Mouse (Mus musculus) liver, embryonic 15.5 days (tissue): ENCODE results near the gene Carns1. TPM values are rescaled to one million over a fixed set of nuclear protein-coding genes. Genes with fewer than 3 reads are reported as not detected.

ENCODE experiments used
- ATAC-seq: fragments of 200-750 bp; cut with Nextera tagmentation; 2 replicates; pipeline ENCODE4 v1.8.0; 2017; ENCODE audit warnings: moderate number of reproducible peaks, mild to moderate bottlenecking, moderate library complexity; ENCODE audit not compliant: insufficient read depth
- H3K27ac ChIP-seq: fragments of 300-500 bp; sonication (generic); replicated peaks from 2 replicates; pipeline ENCODE4 v1.5.1; 2015; ENCODE audit warnings: mild to moderate bottlenecking, inconsistent platforms
- H3K27me3 ChIP-seq: fragments of 300-500 bp; sonication (generic); 2 replicates; pipeline ENCODE4 v1.6.1; 2015; ENCODE audit warnings: mild to moderate bottlenecking, inconsistent platforms
- H3K36me3 ChIP-seq: fragments of 300-500 bp; sonication (generic); replicated peaks from 2 replicates; pipeline ENCODE4 v1.6.1; 2015; ENCODE audit warnings: moderate library complexity, mild to moderate bottlenecking, inconsistent platforms
- H3K4me1 ChIP-seq: fragments of 300-500 bp; sonication (generic); replicated peaks from 2 replicates; pipeline ENCODE4 v1.6.1; 2015; ENCODE audit warnings: inconsistent platforms
- H3K4me2 ChIP-seq: fragments of 300-500 bp; sonication (generic); 2 replicates; pipeline ENCODE4 v1.6.1; 2015; ENCODE audit warnings: moderate library complexity, mild to moderate bottlenecking, inconsistent platforms
- H3K4me3 ChIP-seq: fragments of 300-500 bp; sonication (generic); replicated peaks from 2 replicates; pipeline ENCODE4 v1.5.1; 2015; ENCODE audit warnings: mild to moderate bottlenecking, inconsistent platforms
- H3K9ac ChIP-seq: fragments of 300-500 bp; sonication (generic); 2 replicates; pipeline ENCODE4 v1.6.1; 2015; ENCODE audit warnings: moderate library complexity, mild to moderate bottlenecking, inconsistent platforms
- H3K9me3 ChIP-seq: fragments of 300-500 bp; sonication (generic); replicated peaks from 2 replicates; pipeline ENCODE4 v1.6.1; 2016; ENCODE audit warnings: inconsistent platforms
- WGBS: fragments of 180-500 bp; shearing (Covaris S2); methylation state at CpG from one replicate; pipeline ENCODE4 v1.1.7; 2015; ENCODE audit warnings: mixed read lengths; ENCODE audit not compliant: insufficient replicate concordance; 5-methylcytosine and 5-hydroxymethylcytosine counted together
- polyA plus RNA-seq: library from polyadenylated mRNA; unstranded; fragments of >200 nt; fragmentation: Nextera tagmentation; extraction: Ambion mirVana; gene quantifications from 2 replicates; pipeline ENCODE4 v1.2.1, GENCODE M21; 2015

Carns1 gene
- polyA plus RNA-seq, 1 experiment from 2014 or later: 0.64 TPM

GRCm38 (mm10) chr19:4147782-4148490 is 27.3 kb downstream of the Carns1 start:
- Histone ChIP-seq H3K9ac (peak overlapping the region; percentile 6; the same call in 1 of the 2 replicates), H3K36me3 (peaks cover 28% of the 10 kb centered on the region; the same call in 1 of the 2 replicates), H3K27ac (0 out of 2 replicates have a peak overlapping the region, but pooled peaks have one; percentile 6), H3K4me2 (peak overlapping the region; percentile 85), H3K4me1 (peaks cover 50% of the 10 kb centered on the region), H3K4me3 (peak overlapping the region; percentile 79), H3K27me3 (no peaks in the 10 kb centered on the region), H3K9me3 (no peaks in the 10 kb centered on the region)
- ATAC-seq: peak; percentile 4; the same call in 1 of the 2 replicates
- 40% methylated on average over 9 of the region's 9 CpGs for WGBS

DNA sequence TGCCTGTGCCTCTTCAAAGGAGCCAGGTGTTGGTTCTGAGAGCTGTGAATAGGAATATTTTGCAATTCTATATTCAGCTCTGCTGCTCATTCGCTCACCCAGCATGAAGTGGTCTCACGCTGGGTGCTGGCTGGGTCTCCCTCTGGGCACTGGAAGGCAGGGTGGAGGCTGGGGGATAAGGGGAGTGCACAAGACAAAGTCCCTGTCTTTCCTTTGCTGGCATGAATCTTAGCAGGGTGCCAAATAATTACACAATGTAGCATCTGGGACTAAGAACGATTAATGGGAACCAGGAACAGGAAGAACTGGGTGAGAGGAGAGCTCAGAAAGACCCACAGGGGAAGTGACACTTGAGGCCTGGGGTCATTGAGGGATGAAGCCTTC is 28.3 kb downstream of the Carns1 start:
- peaks cover 5% of the 10 kb centered on the region; the same call in 1 of the 2 replicates for H3K27me3 ChIP-seq
- WGBS: 51% methylated on average over 3 of the region's 3 CpGs
- H3K9ac ChIP-seq: no peak overlapping the region
- H3K36me3 ChIP-seq: peaks cover 20% of the 10 kb centered on the region; the same call in 1 of the 2 replicates
- ATAC-seq: no peak
- no peak overlapping the region for H3K27ac ChIP-seq
- H3K4me1 ChIP-seq: peaks cover 50% of the 10 kb centered on the region
- no peak overlapping the region for H3K4me2 ChIP-seq
- no peaks in the 10 kb centered on the region for H3K9me3 ChIP-seq
- H3K4me3 ChIP-seq: no peak overlapping the region

DNA sequence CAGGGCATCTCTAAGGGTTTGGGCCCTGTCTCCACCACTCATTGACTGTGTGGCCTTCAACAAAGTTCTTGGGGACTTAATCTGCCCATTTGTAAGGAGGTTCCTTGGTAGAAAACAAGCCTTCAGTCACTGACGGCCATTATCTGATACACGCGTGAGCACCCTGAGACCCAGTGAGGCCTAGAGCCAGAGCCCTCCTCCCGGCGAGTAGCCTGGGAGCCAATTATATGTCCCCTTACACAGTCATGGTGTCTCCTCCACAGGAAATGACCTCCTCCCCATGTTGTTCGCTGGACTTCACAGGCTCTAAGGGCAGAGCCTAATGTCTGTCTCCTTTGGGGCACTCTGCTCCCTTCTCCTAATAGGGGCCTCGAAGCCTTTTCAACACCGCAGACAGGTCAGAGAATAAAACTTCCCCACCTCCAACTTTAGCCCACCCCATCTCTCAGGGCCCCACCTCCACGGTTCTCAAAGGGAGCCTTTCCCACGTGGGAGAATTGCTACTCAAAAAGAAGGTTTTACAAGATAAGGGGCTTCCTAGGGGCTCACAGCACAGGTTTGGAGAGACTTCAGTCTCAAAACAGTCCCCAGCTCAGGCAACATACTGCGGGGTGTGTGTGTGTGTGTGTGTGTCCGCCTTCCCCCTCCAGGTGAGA is 28.8 kb downstream of the Carns1 start:
- H3K9ac ChIP-seq: no peak overlapping the region
- no peak overlapping the region for H3K4me2 ChIP-seq
- ATAC-seq: no peak
- WGBS: 65% methylated on average over 12 of the region's 12 CpGs
- no peak overlapping the region for H3K4me3 ChIP-seq
- peaks cover 6% of the 10 kb centered on the region; the same call in 1 of the 2 replicates for H3K27me3 ChIP-seq
- peaks cover 47% of the 10 kb centered on the region for H3K4me1 ChIP-seq
- H3K27ac ChIP-seq: no peak overlapping the region
- H3K9me3 ChIP-seq: no peaks in the 10 kb centered on the region
- H3K36me3 ChIP-seq: peaks cover 15% of the 10 kb centered on the region; the same call in 1 of the 2 replicates

DNA sequence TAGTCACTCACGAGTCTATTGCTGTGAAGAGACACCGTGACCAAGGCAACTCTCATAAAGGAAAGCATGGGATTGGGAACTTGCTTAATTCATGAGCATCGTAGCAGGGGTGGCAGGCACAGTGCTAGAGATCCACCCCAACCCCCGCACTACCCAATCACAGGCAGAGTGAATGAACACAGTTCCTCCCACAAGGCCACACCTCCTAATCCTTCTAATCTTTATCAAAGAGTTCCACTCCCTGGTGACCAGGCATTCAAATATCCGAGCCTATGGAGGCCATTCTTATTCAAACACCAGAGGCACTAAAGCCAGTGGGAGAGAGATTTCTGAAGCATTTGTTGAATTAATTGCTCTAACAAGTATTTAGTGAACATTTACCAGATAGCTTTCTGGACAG is 29.3 kb downstream of the Carns1 start:
- H3K4me1 ChIP-seq: peaks cover 47% of the 10 kb centered on the region
- H3K9me3 ChIP-seq: no peaks in the 10 kb centered on the region
- no peak overlapping the region for H3K4me3 ChIP-seq
- no peak overlapping the region for H3K4me2 ChIP-seq
- H3K27me3 ChIP-seq: peaks cover 11% of the 10 kb centered on the region; the same call in 1 of the 2 replicates
- WGBS: 76% methylated on average over 5 of the region's 5 CpGs
- ATAC-seq: no peak
- H3K27ac ChIP-seq: no peak overlapping the region
- H3K9ac ChIP-seq: no peak overlapping the region
- H3K36me3 ChIP-seq: peaks cover 10% of the 10 kb centered on the region; the same call in 1 of the 2 replicates

GRCm38 (mm10) chr19:4144550-4145498 is 30.5 kb downstream of the Carns1 start:
- no peak for ATAC-seq
- Histone ChIP-seq H3K9ac (no peak overlapping the region), H3K36me3 (no peaks in the 10 kb centered on the region), H3K4me2 (no peak overlapping the region), H3K27me3 (peaks cover 19% of the 10 kb centered on the region; the same call in 1 of the 2 replicates), H3K9me3 (no peaks in the 10 kb centered on the region), H3K27ac (no peak overlapping the region), H3K4me1 (peaks cover 43% of the 10 kb centered on the region), H3K4me3 (no peak overlapping the region)
- 63% methylated on average over 16 of the region's 16 CpGs for WGBS

DNA sequence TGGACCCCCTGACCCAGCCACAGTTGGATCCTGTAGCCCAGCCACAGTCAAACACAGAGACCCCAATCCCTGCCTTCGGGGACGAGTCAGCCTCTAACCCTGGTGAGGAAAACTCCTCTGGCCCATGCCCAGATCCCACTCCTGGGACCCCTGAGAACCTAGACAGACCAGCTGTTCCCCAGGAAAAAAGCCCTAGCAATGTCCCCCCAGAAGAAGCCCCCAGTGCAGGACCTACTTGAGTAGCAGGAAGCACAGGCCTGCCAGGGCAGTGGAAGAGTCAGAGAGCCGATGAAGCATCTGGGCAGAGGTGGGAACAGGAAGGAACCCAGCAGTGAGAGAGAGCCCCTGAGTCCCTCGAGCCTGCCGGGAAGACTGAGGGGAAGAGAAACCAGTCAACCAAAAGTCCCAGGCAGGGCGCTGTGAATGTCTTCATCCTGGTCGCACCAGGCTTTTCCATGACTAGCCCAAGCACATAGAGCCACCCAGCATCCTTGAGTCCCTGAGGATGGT is 31.5 kb downstream of the Carns1 start, which contains the start of gene Cabp4:
Gene Cabp4, minus strand, starts transcription at position 275 of the 510 bp plus-strand sequence.
- ATAC-seq: no peak
- H3K4me1 ChIP-seq: peaks cover 38% of the 10 kb centered on the region
- no peaks in the 10 kb centered on the region for H3K9me3 ChIP-seq
- H3K36me3 ChIP-seq: no peaks in the 10 kb centered on the region
- no peak within 1 kb of the TSS for H3K4me2 ChIP-seq
- H3K27me3 ChIP-seq: peaks cover 25% of the 10 kb centered on the region
- H3K27ac ChIP-seq: no peak within 1 kb of the TSS; the same call in 1 of the 2 replicates
- H3K9ac ChIP-seq: no peak within 1 kb of the TSS
- 55% methylated on average over 7 of the region's 7 CpGs for WGBS
- no peak within 1 kb of the TSS for H3K4me3 ChIP-seq

GRCm38 (mm10) chr19:4142416-4143173 is 32.7 kb downstream of the Carns1 start:
- H3K9ac ChIP-seq: no peak overlapping the region
- ATAC-seq: no peak
- H3K27ac ChIP-seq: no peak overlapping the region
- no peaks in the 10 kb centered on the region for H3K36me3 ChIP-seq
- no peak overlapping the region for H3K4me2 ChIP-seq
- peaks cover 30% of the 10 kb centered on the region for H3K4me1 ChIP-seq
- H3K4me3 ChIP-seq: no peak overlapping the region
- H3K9me3 ChIP-seq: no peaks in the 10 kb centered on the region
- H3K27me3 ChIP-seq: peaks cover 25% of the 10 kb centered on the region
- WGBS: 80% methylated on average over 18 of the region's 18 CpGs

GRCm38 (mm10) chr19:4140147-4140546 is 35.1 kb downstream of the Carns1 start:
- no peaks in the 10 kb centered on the region for H3K36me3 ChIP-seq

DNA sequence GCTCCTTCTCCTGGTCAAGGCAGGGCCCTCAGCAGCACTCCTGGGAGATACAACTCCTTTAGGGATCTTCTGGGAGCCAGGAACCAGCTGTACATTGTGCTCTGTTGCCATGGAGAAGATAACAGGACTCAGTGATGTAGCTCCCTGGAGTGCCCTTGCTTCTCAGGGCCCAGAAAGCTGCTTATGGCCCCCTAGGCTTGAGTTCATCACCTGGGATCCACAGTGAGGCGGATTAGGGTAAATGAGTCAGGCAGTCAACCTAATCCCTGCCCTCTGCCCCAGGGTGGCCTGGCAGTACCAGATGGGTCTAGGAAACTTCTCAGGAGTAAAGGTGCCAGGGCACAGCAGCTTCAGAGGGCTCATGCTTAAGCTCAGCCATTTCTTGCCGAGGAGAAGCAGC is 35.8 kb downstream of the Carns1 start, which contains the start of gene Gpr152:
Gene Gpr152, plus strand, starts transcription at position 342 of the 400 bp plus-strand sequence.
- ATAC-seq: no peak
- H3K36me3 ChIP-seq: no peaks in the 10 kb centered on the region
- H3K4me3 ChIP-seq: no peak within 1 kb of the TSS
- peaks cover 22% of the 10 kb centered on the region for H3K4me1 ChIP-seq
- no peak within 1 kb of the TSS for H3K4me2 ChIP-seq
- H3K9ac ChIP-seq: no peak within 1 kb of the TSS
- no peaks in the 10 kb centered on the region for H3K9me3 ChIP-seq
- 63% methylated on average over 2 of the region's 2 CpGs for WGBS
- H3K27me3 ChIP-seq: peaks cover 35% of the 10 kb centered on the region
- H3K27ac ChIP-seq: no peak within 1 kb of the TSS

More at GRCm38 (mm10) chr19:4140147-4140546, 35.1 kb downstream of the Carns1 start:
- no peak overlapping the region for H3K4me3 ChIP-seq
- H3K27ac ChIP-seq: no peak overlapping the region
- no peaks in the 10 kb centered on the region for H3K9me3 ChIP-seq
- peaks cover 23% of the 10 kb centered on the region for H3K4me1 ChIP-seq
- WGBS: 55% methylated on average over 6 of the region's 6 CpGs
- H3K27me3 ChIP-seq: peaks cover 35% of the 10 kb centered on the region
- no peak for ATAC-seq
- no peak overlapping the region for H3K9ac ChIP-seq
- no peak overlapping the region for H3K4me2 ChIP-seq

- Histone ChIP-seq H3K4me1 (peaks cover 17% of the 10 kb centered on the region), H3K36me3 (peaks cover 4% of the 10 kb centered on the region), H3K27ac (no peak overlapping the region), H3K9me3 (no peaks in the 10 kb centered on the region), H3K9ac (no peak overlapping the region), H3K4me2 (no peak overlapping the region), H3K27me3 (peaks cover 35% of the 10 kb centered on the region), H3K4me3 (no peak overlapping the region)
- 68% methylated on average over 5 of the region's 5 CpGs for WGBS
- no peak for ATAC-seq
Measured at GRCm38 (mm10) chr19:4137913-4138312, 37.4 kb downstream of the Carns1 start.
